Mouse (Mus musculus): Measurements from ENCODE around the gene Nid1. TPM values are rescaled to one million over a fixed set of nuclear protein-coding genes. Genes with fewer than 3 reads are reported as not detected.
"Not testable (repeated sequence)": the region's sequence is repeated elsewhere in the genome, so short reads cannot be mapped to it uniquely, and the experiment has no call there.

The Nid1 gene
- 14.1 and 15.2 TPM in 2 replicates for polyA plus RNA-seq (2012; rRNA removed)

GRCm38 (mm10) chr13:13437460-13438015 is at the start of gene Nid1:
Gene Nid1, plus strand, starts transcription at chr13:13437551.
- not testable (repeated sequence) for DNase-seq (ENCODE audit: extremely low spot score in 1 of 2, low spot score in 1 of 2)

GRCm38 (mm10) chr13:13393228-13394095 is 43.9 kb upstream of the Nid1 start, which contains the start of gene Gpr137b:
Gene Gpr137b, minus strand, starts transcription at chr13:13394014.
- DNase-seq (ENCODE audit: extremely low spot score in 1 of 2, low spot score in 1 of 2), result peak; percentile 11 to 59

- DNase-seq (ENCODE audit: extremely low spot score in 1 of 2, low spot score in 1 of 2), result peak in 1 of 2 experiments; percentile 41
These were observed 43.3 kb upstream of the Nid1 start for GRCm38 (mm10) chr13:13394096-13394395.

- not testable (repeated sequence) for DNase-seq (ENCODE audit: extremely low spot score in 1 of 2, low spot score in 1 of 2)
These were observed 36.5 kb upstream of the Nid1 start for GRCm38 (mm10) chr13:13400851-13401250.

- DNase-seq (ENCODE audit: extremely low spot score in 1 of 2, low spot score in 1 of 2), result not testable (repeated sequence)
These were observed 34.5 kb upstream of the Nid1 start for GRCm38 (mm10) chr13:13402818-13403217.

GRCm38 (mm10) chr13:13403366-13403765 is 34.0 kb upstream of the Nid1 start:
- DNase-seq (ENCODE audit: extremely low spot score in 1 of 2, low spot score in 1 of 2), result not testable (repeated sequence)

- not testable (repeated sequence) for DNase-seq (ENCODE audit: extremely low spot score in 1 of 2, low spot score in 1 of 2)
These were observed 33.5 kb upstream of the Nid1 start for GRCm38 (mm10) chr13:13403839-13404238.

GRCm38 (mm10) chr13:13404517-13405155 is 32.7 kb upstream of the Nid1 start:
- not testable (repeated sequence) for DNase-seq (ENCODE audit: extremely low spot score in 1 of 2, low spot score in 1 of 2)

- DNase-seq (ENCODE audit: extremely low spot score in 1 of 2, low spot score in 1 of 2), result not testable (repeated sequence)
These were observed 31.8 kb upstream of the Nid1 start for GRCm38 (mm10) chr13:13405511-13405910.

GRCm38 (mm10) chr13:13414206-13414605 is 23.1 kb upstream of the Nid1 start:
- no peak for DNase-seq (ENCODE audit: extremely low spot score in 1 of 2, low spot score in 1 of 2)

GRCm38 (mm10) chr13:13415120-13416006 is 22.0 kb upstream of the Nid1 start:
- peak in 1 of 2 experiments; percentile 81 for DNase-seq (ENCODE audit: extremely low spot score in 1 of 2, low spot score in 1 of 2)

GRCm38 (mm10) chr13:13416007-13416337 is 21.4 kb upstream of the Nid1 start:
- not testable (repeated sequence) for DNase-seq (ENCODE audit: extremely low spot score in 1 of 2, low spot score in 1 of 2)

- not testable (repeated sequence) for DNase-seq (ENCODE audit: extremely low spot score in 1 of 2, low spot score in 1 of 2)
These were observed 18.5 kb upstream of the Nid1 start for GRCm38 (mm10) chr13:13418859-13419258.

- DNase-seq (ENCODE audit: extremely low spot score in 1 of 2, low spot score in 1 of 2), result not testable (repeated sequence)
These were observed 14.1 kb upstream of the Nid1 start for GRCm38 (mm10) chr13:13423301-13423700.

- not testable (repeated sequence) for DNase-seq (ENCODE audit: extremely low spot score in 1 of 2, low spot score in 1 of 2)
These were observed 1.2 kb upstream of the Nid1 start for GRCm38 (mm10) chr13:13436161-13436560.

- DNase-seq (ENCODE audit: extremely low spot score in 1 of 2, low spot score in 1 of 2), result not testable (repeated sequence)
These were observed 982 bp downstream of the Nid1 start for GRCm38 (mm10) chr13:13438112-13438953.

GRCm38 (mm10) chr13:13445601-13446000 is 8.2 kb downstream of the Nid1 start:
- DNase-seq (ENCODE audit: extremely low spot score in 1 of 2, low spot score in 1 of 2), result not testable (repeated sequence)

- DNase-seq (ENCODE audit: extremely low spot score in 1 of 2, low spot score in 1 of 2), result not testable (repeated sequence)
These were observed 9.5 kb downstream of the Nid1 start for GRCm38 (mm10) chr13:13446711-13447443.

- DNase-seq (ENCODE audit: extremely low spot score in 1 of 2, low spot score in 1 of 2), result not testable (repeated sequence)
These were observed 12.6 kb downstream of the Nid1 start for GRCm38 (mm10) chr13:13449981-13450380.

Data from frontal cortex, adult 2 months (tissue).